Mouse (Mus musculus) stomach, postnatal 0 days (tissue): ENCODE measurements at regions not wholly inside any gene's neighbourhood (a gene's known extent, or its start where the extent isn't known, plus 50 kb on each side); places are given as distances from the start of the nearest gene placed in this dataset.
A peak's percentile ranks its signal among the peaks of the same experiment; 100 is the strongest.

Experiments used
- ATAC-seq: fragments of 200-750 bp; cut with Nextera tagmentation; 2 replicates; pipeline ENCODE4 v1.8.0; 2017; ENCODE audit not compliant: low FRiP score, low TSS enrichment
- DNase-seq: peaks from one replicate; pipeline ENCODE4 v3.0.0-alpha.2; 2016; ENCODE audit warnings: low spot score
- H3K27ac ChIP-seq: fragments of 300-500 bp; sonication (generic); replicated peaks from 2 replicates; pipeline ENCODE4 v1.5.1; 2014; ENCODE audit warnings: mild to moderate bottlenecking, control low read depth
- H3K27me3 ChIP-seq: fragments of 300-500 bp; sonication (generic); 2 replicates; pipeline ENCODE4 v1.6.1; 2014; ENCODE audit warnings: low read length; ENCODE audit not compliant: control insufficient read depth, insufficient read depth
- H3K36me3 ChIP-seq: fragments of 300-500 bp; sonication (generic); 2 replicates; pipeline ENCODE4 v1.6.1; 2014; ENCODE audit warnings: low read length, mixed read lengths; ENCODE audit not compliant: control insufficient read depth, insufficient read depth
- H3K4me1 ChIP-seq: fragments of 300-500 bp; sonication (generic); replicated peaks from 2 replicates; pipeline ENCODE4 v1.6.1; 2014; ENCODE audit warnings: antibody characterized with exemption; ENCODE audit not compliant: control insufficient read depth, insufficient read depth
- H3K4me2 ChIP-seq: fragments of 300-500 bp; sonication (generic); replicated peaks from 2 replicates; pipeline ENCODE4 v1.6.1; 2014; ENCODE audit warnings: low read depth, mild to moderate bottlenecking, control low read depth, moderate library complexity
- H3K4me3 ChIP-seq: fragments of 300-500 bp; sonication (generic); 2 replicates; pipeline ENCODE4 v1.5.1; 2014; ENCODE audit warnings: low read depth, low read length, control low read depth
- H3K9ac ChIP-seq: fragments of 300-500 bp; sonication (generic); 2 replicates; pipeline ENCODE4 v1.6.1; 2014; ENCODE audit warnings: mild to moderate bottlenecking, low read length, control low read depth, mixed read lengths
- H3K9me3 ChIP-seq: fragments of 300-500 bp; sonication (generic); 2 replicates; pipeline ENCODE4 v1.6.1; 2016; ENCODE audit warnings: low read length; ENCODE audit not compliant: control insufficient read depth
- CTCF ChIP-seq: IDR thresholded peaks from 2 replicates; pipeline ENCODE4 v1.5.1; 2016; ENCODE audit warnings: antibody characterized with exemption, low read depth, mild to moderate bottlenecking, moderate library complexity
- EP300 ChIP-seq: optimal IDR thresholded peaks from 2 replicates; pipeline ENCODE3; 2016; ENCODE audit warnings: antibody characterized with exemption
- WGBS: fragments of 180-500 bp; shearing (Covaris S2); extraction: QIAGEN DNeasy Blood & Tissue Kit; methylation state at CpG from one replicate; pipeline ENCODE4 v1.1.7; 2014; 5-methylcytosine and 5-hydroxymethylcytosine counted together

DNA sequence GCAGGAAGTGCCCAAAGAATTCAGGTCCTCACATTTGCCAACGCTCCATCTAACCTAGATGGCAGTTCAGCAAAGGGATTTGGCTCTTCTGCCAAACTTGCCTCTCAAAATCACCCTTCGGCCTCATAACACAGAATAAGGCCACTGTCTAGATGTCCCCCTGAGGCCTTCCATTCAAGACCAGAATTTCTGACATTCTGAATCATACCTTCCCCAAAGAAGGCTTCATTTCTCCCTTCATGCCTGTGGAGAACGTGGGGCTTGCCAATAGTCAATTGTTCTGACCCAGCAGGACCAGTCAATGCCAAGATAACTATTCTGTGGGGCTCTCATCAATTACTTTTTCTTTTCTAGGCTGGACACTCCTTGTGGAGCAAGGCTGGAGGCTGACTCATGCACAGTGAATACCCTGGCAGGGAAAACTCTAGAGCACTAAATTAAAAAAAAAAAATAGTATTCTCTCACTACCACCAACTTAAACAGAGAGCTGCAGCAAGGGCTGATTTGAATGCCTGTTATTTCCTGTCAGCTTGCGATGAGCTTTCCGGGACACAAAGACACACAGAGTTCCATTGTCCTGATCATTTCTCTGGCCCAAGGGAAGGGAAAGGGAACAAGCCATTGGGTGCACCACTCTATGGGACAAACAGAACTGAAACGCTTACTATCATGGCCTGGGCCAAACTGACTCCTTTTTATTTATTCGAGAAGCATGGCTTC lies 56.9 kb upstream of the Adrb1 start:
- H3K9me3 ChIP-seq: no peaks in the 10 kb centered on the region
- no peak overlapping the region for H3K4me3 ChIP-seq
- ATAC-seq (no peak), DNase-seq (no peak)
- no peaks in the 10 kb centered on the region for H3K36me3 ChIP-seq
- no peak overlapping the region for H3K9ac ChIP-seq
- H3K4me1 ChIP-seq: no peaks in the 10 kb centered on the region
- 82% methylated on average over 7 of the region's 7 CpGs for WGBS
- H3K27ac ChIP-seq: no peak overlapping the region
- H3K27me3 ChIP-seq: no peaks in the 10 kb centered on the region
- TF ChIP-seq EP300: no peak
- no peak for TF ChIP-seq CTCF
- H3K4me2 ChIP-seq: no peak overlapping the region

DNA sequence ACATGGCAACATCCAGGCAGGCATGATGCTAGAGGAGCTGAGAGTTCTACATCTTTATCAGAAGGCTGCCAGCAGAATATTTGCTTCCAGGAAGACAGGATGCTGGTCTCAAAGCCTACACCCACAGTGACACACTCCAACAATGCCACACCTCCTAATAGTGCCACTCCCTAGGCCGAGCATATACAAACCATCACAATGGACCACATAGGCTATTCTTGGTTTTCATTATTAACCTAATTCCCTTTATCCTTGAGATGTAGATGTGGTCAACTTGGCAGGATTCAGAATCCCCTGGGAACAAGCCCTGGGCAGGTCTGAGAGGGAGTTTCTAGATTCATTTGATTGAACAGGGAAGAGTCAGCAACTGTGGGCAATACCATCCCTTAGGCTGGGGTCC lies 56.0 kb upstream of the Adrb1 start:
- TF ChIP-seq CTCF: no peak
- no peak for TF ChIP-seq EP300
- WGBS: 71% methylated on average over 1 of the region's 1 CpGs
- Histone ChIP-seq H3K36me3 (no peaks in the 10 kb centered on the region), H3K4me3 (no peak overlapping the region), H3K4me2 (no peak overlapping the region), H3K4me1 (no peaks in the 10 kb centered on the region), H3K27me3 (no peaks in the 10 kb centered on the region), H3K9me3 (no peaks in the 10 kb centered on the region), H3K9ac (no peak overlapping the region), H3K27ac (no peak overlapping the region)
- ATAC-seq: no peak
- DNase-seq: no peak

- Histone ChIP-seq H3K4me2 (no peak overlapping the region), H3K27ac (no peak overlapping the region), H3K36me3 (no peaks in the 10 kb centered on the region), H3K9me3 (no peaks in the 10 kb centered on the region), H3K4me3 (no peak overlapping the region), H3K27me3 (no peaks in the 10 kb centered on the region), H3K9ac (no peak overlapping the region), H3K4me1 (no peaks in the 10 kb centered on the region)
- ATAC-seq (no peak), DNase-seq (no peak)
- WGBS: 90% methylated on average over 2 of the region's 2 CpGs
- TF ChIP-seq CTCF (no peak), EP300 (no peak)
Measured at GRCm38 (mm10) chr19:56667903-56668302, 54.1 kb upstream of the Adrb1 start.

DNA sequence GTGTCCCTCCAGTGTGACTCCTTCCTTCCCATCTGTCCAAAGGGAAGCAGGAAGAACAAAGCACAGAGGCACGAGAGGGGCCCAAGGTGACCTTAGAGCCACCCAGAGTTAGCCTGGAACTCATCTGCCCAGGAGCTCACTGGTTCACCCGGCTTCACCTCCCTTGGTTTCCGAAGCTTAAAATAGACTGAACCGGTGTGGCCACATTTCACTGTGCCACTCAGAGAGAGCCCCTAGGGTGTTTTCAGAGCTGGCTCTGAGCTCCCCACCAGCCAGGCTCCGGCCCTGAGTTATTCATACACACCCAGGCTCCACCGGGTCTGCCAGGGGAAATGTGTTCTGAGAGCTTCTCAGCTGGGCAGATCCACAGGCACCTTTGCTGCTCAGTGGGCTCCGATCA lies 53.0 kb upstream of the Adrb1 start:
- no peak overlapping the region for H3K4me3 ChIP-seq
- DNase-seq (peak; percentile 57), ATAC-seq (peak; percentile 58; the same call in 1 of the 2 replicates)
- H3K4me1 ChIP-seq: no peaks in the 10 kb centered on the region
- TF ChIP-seq EP300: no peak
- no peak for TF ChIP-seq CTCF
- 41% methylated on average over 7 of the region's 7 CpGs for WGBS
- H3K27me3 ChIP-seq: no peaks in the 10 kb centered on the region
- H3K9ac ChIP-seq: no peak overlapping the region
- H3K4me2 ChIP-seq: no peak overlapping the region
- no peaks in the 10 kb centered on the region for H3K36me3 ChIP-seq
- no peaks in the 10 kb centered on the region for H3K9me3 ChIP-seq
- H3K27ac ChIP-seq: no peak overlapping the region

DNA sequence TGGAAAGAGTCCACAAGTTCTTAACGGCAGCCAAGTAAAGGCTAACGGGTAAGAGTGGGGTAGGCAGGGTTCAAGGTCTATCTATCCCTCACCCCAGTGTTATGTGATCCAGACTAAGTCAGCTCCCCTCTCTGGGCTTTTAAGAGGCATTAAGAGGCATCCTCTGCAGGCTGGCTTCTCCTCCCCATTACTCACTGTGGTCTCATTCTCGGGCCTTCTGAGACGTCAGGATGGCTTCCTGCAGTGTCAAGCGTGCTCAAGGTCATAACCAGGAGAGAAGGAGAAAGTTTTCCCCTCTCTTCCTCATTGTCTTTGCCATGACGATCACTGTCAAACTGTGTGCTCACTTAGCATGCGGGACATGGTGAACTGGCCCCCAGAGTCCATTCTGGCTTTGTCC lies 52.5 kb upstream of the Adrb1 start:
- 60% methylated on average over 7 of the region's 7 CpGs for WGBS
- no peak for TF ChIP-seq EP300
- no peak for TF ChIP-seq CTCF
- no peak overlapping the region for H3K27ac ChIP-seq
- no peaks in the 10 kb centered on the region for H3K36me3 ChIP-seq
- H3K9me3 ChIP-seq: no peaks in the 10 kb centered on the region
- no peaks in the 10 kb centered on the region for H3K27me3 ChIP-seq
- no peak overlapping the region for H3K4me3 ChIP-seq
- DNase-seq (no peak), ATAC-seq (no peak)
- no peak overlapping the region for H3K9ac ChIP-seq
- no peaks in the 10 kb centered on the region for H3K4me1 ChIP-seq
- H3K4me2 ChIP-seq: no peak overlapping the region
